Mouse (Mus musculus): Measurements from ENCODE around the gene Fastk.

The Fastk gene

DNA sequence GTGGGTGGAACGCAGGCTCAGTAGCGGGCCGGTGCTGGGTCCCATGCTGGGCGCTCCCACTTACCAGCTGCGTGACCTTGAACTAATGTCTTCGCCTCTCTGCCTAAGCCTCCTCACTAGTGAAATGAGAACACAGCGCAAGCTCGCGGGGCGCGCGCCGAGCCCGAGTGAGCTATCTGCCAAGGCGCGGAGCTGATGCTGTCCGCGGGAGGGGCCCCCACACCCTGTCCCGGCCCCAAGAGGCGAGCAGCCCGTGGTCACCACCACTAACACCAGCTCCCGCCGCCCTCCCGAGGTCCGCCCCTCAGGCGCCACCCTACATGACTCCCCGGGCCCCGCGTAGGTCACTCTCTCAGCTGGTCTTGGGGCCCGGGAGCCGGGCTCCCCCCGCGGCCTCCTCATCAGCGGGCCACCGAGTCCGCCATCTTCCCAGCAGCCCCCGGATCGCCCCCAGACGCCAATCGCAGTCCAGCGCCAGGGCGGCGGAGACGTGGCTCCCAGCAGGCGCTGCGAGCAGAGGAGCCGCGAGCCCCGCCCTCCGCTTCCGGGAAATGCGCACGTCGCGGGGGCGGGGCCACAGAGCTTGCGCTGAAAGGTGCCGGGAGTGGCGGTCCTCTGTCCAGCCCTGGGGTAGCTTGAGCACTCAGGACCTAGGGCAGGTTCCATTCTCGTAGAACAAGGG, at the start of gene Fastk:
Gene Fastk, minus strand, starts transcription at position 542 of the 682 bp plus-strand sequence.
- ChIA-PET POLR2A (interaction anchor here in 3 of 4 experiments (0.5 to 4.4 kb wide), 51 partner anchors 8 to 1871 kb away, joined by 3 to 45 read pairs (median 4); partner anchors contain the start of genes Abcb8 (in 2 of the 3), Abcf2 (in 2 of the 3), Cdk5 (in 2 of the 3) and Agap3 (in 1 of the 3)), CTCF (interaction anchor here (0.5 to 2.4 kb wide), 23 partner anchors 8 to 305 kb away, joined by 3 to 11 read pairs (median 5); partner anchors contain the start of gene Abcb8 (in 2 of the 4))

GRCm38 (mm10) chr5:24492546-24493285, 47.6 kb upstream of the Fastk start:
- ChIA-PET CTCF (interaction anchor here in 3 of 4 experiments (0.9 to 2.9 kb wide), 4 partner anchors 9 to 35 kb away, joined by 4 to 13 read pairs (median 4); partner anchors contain the start of gene Gbx1 (in 1 of the 3)), POLR2A (interaction anchor here in 1 of 4 experiments (1.5 to 2.2 kb wide), 2 partner anchors 12 to 19 kb away, joined by 5 to 7 read pairs; no protein-coding TSS in a partner anchor)

GRCm38 (mm10) chr5:24490413-24490920, 45.4 kb upstream of the Fastk start:
- CTCF ChIA-PET, result interaction anchor here in 3 of 4 experiments (0.6 to 2.7 kb wide), 5 partner anchors 20 to 524 kb away, joined by 3 to 8 read pairs (median 4); partner anchors contain the start of gene Abcb8 (in 1 of the 3)
- POLR2A ChIA-PET, result interaction anchor here in 2 of 4 experiments (0.6 to 1.3 kb wide), 4 partner anchors 7 to 68 kb away, joined by 3 to 4 read pairs (median 3); no protein-coding TSS in a partner anchor

GRCm38 (mm10) chr5:24486738-24487137, 41.7 kb upstream of the Fastk start:
- ChIA-PET CTCF (interaction anchor here in 3 of 4 experiments (0.6 to 2.4 kb wide), 4 partner anchors 16 to 198 kb away, joined by 3 to 14 read pairs (median 4); no protein-coding TSS in a partner anchor), POLR2A (interaction anchor here in 2 of 4 experiments (1.0 to 1.1 kb wide), 3 partner anchors 11 to 25 kb away, joined by 3 read pairs; no protein-coding TSS in a partner anchor)

GRCm38 (mm10) chr5:24486097-24486496, 41.0 kb upstream of the Fastk start:
- ChIA-PET CTCF (interaction anchor here (0.6 to 6.0 kb wide), 63 partner anchors 8 to 297 kb away, joined by 3 to 72 read pairs (median 4); partner anchors contain the start of genes Abcb8 (in 2 of the 4) and Agap3 (in 2 of the 4)), POLR2A (interaction anchor here in 3 of 4 experiments (0.8 to 2.1 kb wide), 16 partner anchors 10 to 385 kb away, joined by 3 to 7 read pairs (median 4); partner anchors contain the start of genes Abcb8 (in 1 of the 3), Cdk5 (in 1 of the 3), Fastk (in 1 of the 3) and Klhl7 (in 1 of the 3))

DNA sequence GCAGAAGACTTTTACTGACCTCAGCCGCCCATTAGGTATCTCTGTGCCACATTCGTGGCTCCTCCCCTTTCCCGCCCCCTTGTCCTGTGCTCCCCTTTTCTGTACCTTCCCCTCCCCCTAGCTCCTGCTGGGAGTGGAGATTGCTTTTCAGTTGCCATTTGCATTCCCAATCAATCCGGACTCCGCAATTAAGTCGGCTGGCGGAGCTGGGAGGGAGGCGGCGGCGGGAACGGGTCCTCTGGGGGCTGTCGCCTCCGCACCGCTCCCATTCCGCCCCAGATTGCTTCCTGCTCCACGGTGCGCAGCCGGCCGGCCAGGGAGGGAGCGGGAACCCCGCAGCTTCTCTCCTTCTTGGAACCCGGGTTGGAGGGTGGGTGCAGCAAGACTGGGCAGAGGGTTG, 39.9 kb upstream of the Fastk start:
- CTCF ChIA-PET, result interaction anchor here (0.5 to 6.0 kb wide), 64 partner anchors 9 to 522 kb away, joined by 3 to 72 read pairs (median 5); partner anchors contain the start of genes Abcb8 (in 2 of the 4), Agap3 (in 2 of the 4), Abcf2 (in 1 of the 4) and Asic3 (in 1 of the 4)
- POLR2A ChIA-PET, result interaction anchor here (0.5 to 2.1 kb wide), 32 partner anchors 10 to 1214 kb away, joined by 3 to 7 read pairs (median 4); partner anchors contain the start of genes Abcb8 (in 2 of the 4), Fastk (in 2 of the 4), Tmub1 (in 2 of the 4) and Cdk5 (in 1 of the 4)

DNA sequence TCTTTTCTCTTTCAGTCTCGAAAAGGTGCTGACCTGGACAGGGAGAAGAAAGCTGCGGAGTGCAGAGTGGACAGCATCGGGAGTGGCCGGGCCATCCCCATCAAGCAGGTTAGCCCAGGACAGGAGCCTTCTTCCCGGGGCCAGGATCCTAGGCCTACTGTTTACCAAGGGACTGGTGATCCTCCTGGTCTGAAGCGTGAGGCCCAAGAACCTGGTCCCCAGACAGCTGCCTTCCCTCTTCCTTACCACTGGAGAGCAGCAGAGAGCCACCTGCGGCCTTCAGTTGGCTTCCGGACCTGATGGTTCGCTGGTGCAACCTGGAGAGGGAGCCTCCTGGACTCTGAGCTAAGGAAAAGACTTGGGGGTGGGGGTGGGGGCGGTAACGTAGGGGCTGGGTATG, 38.2 kb upstream of the Fastk start:
- ChIA-PET POLR2A (interaction anchor here in 3 of 4 experiments (0.6 to 1.7 kb wide), 23 partner anchors 8 to 1267 kb away, joined by 3 to 6 read pairs (median 4); partner anchors contain the start of genes Asic3 (in 1 of the 3) and Nupl2 (in 1 of the 3)), CTCF (interaction anchor here (0.5 to 6.0 kb wide), 93 partner anchors 9 to 612 kb away, joined by 3 to 72 read pairs (median 5); partner anchors contain the start of genes Chpf2 (in 2 of the 4), Fastk (in 2 of the 4), 4931409K22Rik (in 1 of the 4) and Abcb8 (in 1 of the 4))

GRCm38 (mm10) chr5:24482247-24483079, 37.4 kb upstream of the Fastk start:
- POLR2A ChIA-PET, result interaction anchor here in 3 of 4 experiments (0.7 to 2.0 kb wide), 19 partner anchors 7 to 1041 kb away, joined by 3 to 8 read pairs (median 4); partner anchors contain the start of genes Abcb8 (in 2 of the 3) and Tmub1 (in 1 of the 3)
- CTCF ChIA-PET, result interaction anchor here (0.5 to 6.0 kb wide), 77 partner anchors 8 to 621 kb away, joined by 3 to 72 read pairs (median 5); partner anchors contain the start of genes Tmub1 (in 2 of the 4), Abcb8 (in 1 of the 4), Abcf2 (in 1 of the 4) and Agap3 (in 1 of the 4)

DNA sequence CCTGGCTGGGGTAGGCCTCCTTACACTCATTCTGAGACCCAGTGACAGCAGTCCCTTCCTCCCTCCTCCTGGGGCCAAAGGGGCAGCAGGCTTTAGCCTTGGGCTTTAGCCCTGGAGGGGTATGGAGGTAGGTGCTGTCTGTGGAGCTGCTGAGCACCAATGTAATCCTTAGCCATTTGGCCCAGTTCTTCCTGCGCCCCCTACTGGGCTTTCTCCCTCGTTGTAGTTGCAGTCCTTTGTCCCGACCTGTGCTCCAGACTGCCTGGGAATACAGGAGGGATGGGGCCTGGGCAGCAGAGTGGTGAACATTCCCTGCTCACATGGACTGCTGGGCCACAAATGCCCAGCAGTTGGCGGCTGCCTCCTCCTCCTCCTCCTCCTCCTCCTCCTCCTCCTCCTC, 36.6 kb upstream of the Fastk start:
- CTCF ChIA-PET, result interaction anchor here (0.5 to 6.0 kb wide), 30 partner anchors 8 to 245 kb away, joined by 3 to 72 read pairs (median 5); partner anchors contain the start of genes Tmub1 (in 2 of the 4), Abcb8 (in 1 of the 4), Abcf2 (in 1 of the 4) and Chpf2 (in 1 of the 4)
- POLR2A ChIA-PET, result interaction anchor here in 2 of 4 experiments (1.1 to 2.0 kb wide), 7 partner anchors 9 to 145 kb away, joined by 3 to 8 read pairs (median 4); partner anchors contain the start of genes Abcb8 (in 2 of the 2) and Tmub1 (in 1 of the 2)

GRCm38 (mm10) chr5:24477909-24478308, 32.8 kb upstream of the Fastk start:
- ChIA-PET POLR2A (no interaction called here), CTCF (no interaction called here)

GRCm38 (mm10) chr5:24475476-24476241, 30.6 kb upstream of the Fastk start:
- ChIA-PET POLR2A (interaction anchor here (0.8 to 2.4 kb wide), 18 partner anchors 8 to 114 kb away, joined by 3 to 6 read pairs (median 4); partner anchors contain the start of genes Abcb8 (in 1 of the 4), Cdk5 (in 1 of the 4), Fastk (in 1 of the 4) and Slc4a2 (in 1 of the 4)), CTCF (interaction anchor here (0.6 to 4.9 kb wide), 15 partner anchors 8 to 708 kb away, joined by 3 to 41 read pairs (median 4); partner anchors contain the start of gene Fastk (in 1 of the 4))

GRCm38 (mm10) chr5:24474723-24475261, 29.7 kb upstream of the Fastk start:
- CTCF ChIA-PET, result interaction anchor here (0.6 to 4.9 kb wide), 14 partner anchors 8 to 753 kb away, joined by 3 to 41 read pairs (median 6); partner anchors contain the start of gene Fastk (in 1 of the 4)
- POLR2A ChIA-PET, result interaction anchor here in 3 of 4 experiments (0.6 to 2.4 kb wide), 23 partner anchors 8 to 1193 kb away, joined by 3 to 6 read pairs (median 4); partner anchors contain the start of genes Cdk5 (in 2 of the 3), Fastk (in 2 of the 3), Slc4a2 (in 2 of the 3) and Abcb8 (in 1 of the 3)

DNA sequence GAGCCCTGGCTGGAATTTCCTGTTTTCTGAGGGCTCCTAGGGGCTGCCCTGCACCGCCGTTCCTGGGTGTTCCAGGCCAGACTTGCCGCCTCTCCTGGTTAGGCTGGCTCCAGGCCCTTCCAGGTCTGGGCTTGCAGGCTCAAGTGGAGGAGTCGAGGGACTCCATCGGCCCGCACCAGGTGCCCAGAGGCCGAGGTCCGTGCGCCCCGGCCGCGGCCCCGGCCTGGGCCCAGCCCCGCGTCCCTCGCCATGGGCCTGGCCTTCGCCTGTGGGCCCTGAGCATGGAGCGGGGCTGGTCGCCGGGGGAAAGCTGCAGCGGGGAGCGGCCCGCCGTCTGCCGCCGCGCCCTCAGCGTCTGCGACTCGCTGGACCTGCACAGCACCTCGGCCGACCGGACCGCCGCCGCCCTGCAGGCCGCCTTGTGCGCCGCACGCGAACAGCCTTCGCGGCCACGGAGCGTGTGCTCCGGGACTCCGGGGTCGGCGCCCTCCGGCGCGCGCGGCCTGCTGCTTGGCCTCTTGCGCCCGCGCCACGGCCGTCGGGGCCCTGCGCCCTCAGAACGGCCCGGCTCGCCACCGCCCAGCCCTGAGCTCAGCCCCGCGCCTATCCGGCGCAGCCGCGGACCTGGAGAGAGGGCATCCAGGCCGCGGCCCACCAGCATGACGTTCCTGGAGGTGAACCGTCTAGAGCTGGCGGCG, 29.1 kb upstream of the Fastk start:
- POLR2A ChIA-PET, result interaction anchor here (0.6 to 2.4 kb wide), 28 partner anchors 9 to 1194 kb away, joined by 3 to 10 read pairs (median 4); partner anchors contain the start of genes Cdk5 (in 2 of the 4), Fastk (in 2 of the 4), Slc4a2 (in 2 of the 4) and Tmub1 (in 2 of the 4)
- CTCF ChIA-PET, result interaction anchor here (0.6 to 4.9 kb wide), 16 partner anchors 8 to 754 kb away, joined by 3 to 41 read pairs (median 6); partner anchors contain the start of gene Fastk (in 1 of the 4)

Measured in embryonic stem cell, embryonic (primary cell).